Mouse (Mus musculus): ENCODE measurements around the gene Slc20a1. TPM values are rescaled to one million over a fixed set of nuclear protein-coding genes. Genes with fewer than 3 reads are reported as not detected.

The Slc20a1 gene
- 48.6 and 55.8 TPM in 2 replicates for polyA plus RNA-seq (2015; fragmentation: Nextera tagmentation; extraction: Ambion mirVana)

- Histone ChIP-seq H3K9ac (peak within 1 kb of the TSS; percentile 100), H3K36me3 (peaks cover 42% of the 10 kb centered on the region), H3K27ac (peak within 1 kb of the TSS; percentile 97), H3K4me1 (replicated peaks) (peaks cover 80% of the 10 kb centered on the region), H3K4me2 (peak within 1 kb of the TSS; percentile 99), H3K9me3 (replicated peaks) (no peaks in the 10 kb centered on the region), H3K4me3 (replicated peaks) (peak within 1 kb of the TSS; percentile 99), H3K27me3 (no peaks in the 10 kb centered on the region)
- ATAC-seq (ENCODE audit: low read depth) (peak; percentile 97), DNase-seq (peak; percentile 99)
- WGBS (ENCODE audit: insufficient replicate concordance), result under 1% methylated on average over 96 of the region's 96 CpGs
Observed at GRCm38 (mm10) chr2:129198436-129199327, at the start of gene Slc20a1. Gene Slc20a1, plus strand, starts transcription at chr2:129198764.

- Histone ChIP-seq H3K9me3 (replicated peaks) (no peaks in the 10 kb centered on the region), H3K4me1 (replicated peaks) (no peaks in the 10 kb centered on the region), H3K36me3 (no peaks in the 10 kb centered on the region), H3K4me3 (replicated peaks) (no peak overlapping the region), H3K9ac (no peak overlapping the region), H3K27ac (no peak overlapping the region), H3K4me2 (no peak overlapping the region), H3K27me3 (no peaks in the 10 kb centered on the region)
- no peak for DNase-seq
- ATAC-seq (ENCODE audit: low read depth), result no peak
- 57% methylated on average over 2 of the region's 2 CpGs for WGBS (ENCODE audit: insufficient replicate concordance)
Observed at GRCm38 (mm10) chr2:129148836-129149235, 49.7 kb upstream of the Slc20a1 start.

- no peak for ATAC-seq (ENCODE audit: low read depth)
- Histone ChIP-seq H3K4me2 (no peak overlapping the region), H3K4me3 (replicated peaks) (no peak overlapping the region), H3K9ac (no peak overlapping the region), H3K27me3 (no peaks in the 10 kb centered on the region), H3K27ac (no peak overlapping the region), H3K9me3 (replicated peaks) (no peaks in the 10 kb centered on the region), H3K4me1 (replicated peaks) (no peaks in the 10 kb centered on the region), H3K36me3 (no peaks in the 10 kb centered on the region)
- 74% methylated on average over 5 of the region's 5 CpGs for WGBS (ENCODE audit: insufficient replicate concordance)
- no peak for DNase-seq
Observed at GRCm38 (mm10) chr2:129150386-129150785, 48.2 kb upstream of the Slc20a1 start.

GRCm38 (mm10) chr2:129151111-129151510, 47.5 kb upstream of the Slc20a1 start:
- WGBS (ENCODE audit: insufficient replicate concordance), result 61% methylated on average over 9 of the region's 9 CpGs
- H3K9ac ChIP-seq, result no peak overlapping the region
- no peaks in the 10 kb centered on the region for H3K36me3 ChIP-seq
- no peak overlapping the region for H3K27ac ChIP-seq
- no peak overlapping the region for H3K4me3 ChIP-seq (replicated peaks)
- no peaks in the 10 kb centered on the region for H3K4me1 ChIP-seq (replicated peaks)
- DNase-seq, result no peak
- no peak for ATAC-seq (ENCODE audit: low read depth)
- H3K9me3 ChIP-seq (replicated peaks), result no peaks in the 10 kb centered on the region
- no peaks in the 10 kb centered on the region for H3K27me3 ChIP-seq
- H3K4me2 ChIP-seq, result no peak overlapping the region

- H3K27ac ChIP-seq, result no peak overlapping the region
- H3K36me3 ChIP-seq, result no peaks in the 10 kb centered on the region
- H3K9ac ChIP-seq, result no peak overlapping the region
- no peaks in the 10 kb centered on the region for H3K4me1 ChIP-seq (replicated peaks)
- ATAC-seq (ENCODE audit: low read depth), result no peak
- no peak for DNase-seq
- H3K4me3 ChIP-seq (replicated peaks), result no peak overlapping the region
- no peaks in the 10 kb centered on the region for H3K9me3 ChIP-seq (replicated peaks)
- WGBS (ENCODE audit: insufficient replicate concordance), result 60% methylated on average over 1 of the region's 1 CpGs
- H3K4me2 ChIP-seq, result no peak overlapping the region
- H3K27me3 ChIP-seq, result no peaks in the 10 kb centered on the region
Observed at GRCm38 (mm10) chr2:129152751-129153150, 45.8 kb upstream of the Slc20a1 start.

- WGBS (ENCODE audit: insufficient replicate concordance), result 45% methylated on average over 5 of the region's 5 CpGs
- DNase-seq (no peak), ATAC-seq (ENCODE audit: low read depth) (no peak)
- H3K9ac ChIP-seq, result no peak overlapping the region
- H3K9me3 ChIP-seq (replicated peaks), result no peaks in the 10 kb centered on the region
- no peak overlapping the region for H3K4me3 ChIP-seq (replicated peaks)
- no peaks in the 10 kb centered on the region for H3K36me3 ChIP-seq
- H3K4me1 ChIP-seq (replicated peaks), result no peaks in the 10 kb centered on the region
- H3K4me2 ChIP-seq, result no peak overlapping the region
- H3K27me3 ChIP-seq, result no peaks in the 10 kb centered on the region
- no peak overlapping the region for H3K27ac ChIP-seq
Observed at GRCm38 (mm10) chr2:129164815-129165214, 33.7 kb upstream of the Slc20a1 start.

GRCm38 (mm10) chr2:129166466-129167463, 31.8 kb upstream of the Slc20a1 start:
- Histone ChIP-seq H3K36me3 (no peaks in the 10 kb centered on the region), H3K27me3 (no peaks in the 10 kb centered on the region), H3K9ac (no peak overlapping the region), H3K4me2 (no peak overlapping the region), H3K27ac (no peak overlapping the region), H3K9me3 (replicated peaks) (no peaks in the 10 kb centered on the region), H3K4me1 (replicated peaks) (no peaks in the 10 kb centered on the region), H3K4me3 (replicated peaks) (no peak overlapping the region)
- ATAC-seq (ENCODE audit: low read depth), result no peak
- DNase-seq, result no peak
- 51% methylated on average over 10 of the region's 10 CpGs for WGBS (ENCODE audit: insufficient replicate concordance)

- no peaks in the 10 kb centered on the region for H3K36me3 ChIP-seq
- H3K9ac ChIP-seq, result no peak overlapping the region
- no peak overlapping the region for H3K27ac ChIP-seq
- 60% methylated on average over 10 of the region's 10 CpGs for WGBS (ENCODE audit: insufficient replicate concordance)
- H3K9me3 ChIP-seq (replicated peaks), result no peaks in the 10 kb centered on the region
- H3K4me2 ChIP-seq, result no peak overlapping the region
- H3K27me3 ChIP-seq, result peaks cover 3% of the 10 kb centered on the region; the same call in 1 of the 2 replicates
- no peak overlapping the region for H3K4me3 ChIP-seq (replicated peaks)
- no peaks in the 10 kb centered on the region; the same call in 1 of the 2 replicates for H3K4me1 ChIP-seq (replicated peaks)
- ATAC-seq (ENCODE audit: low read depth) (no peak), DNase-seq (no peak)
Observed at GRCm38 (mm10) chr2:129173386-129173785, 25.2 kb upstream of the Slc20a1 start.

GRCm38 (mm10) chr2:129174474-129174873, 24.1 kb upstream of the Slc20a1 start:
- Histone ChIP-seq H3K9me3 (replicated peaks) (no peaks in the 10 kb centered on the region), H3K4me1 (replicated peaks) (no peaks in the 10 kb centered on the region; the same call in 1 of the 2 replicates), H3K4me2 (no peak overlapping the region), H3K36me3 (no peaks in the 10 kb centered on the region), H3K9ac (no peak overlapping the region), H3K4me3 (replicated peaks) (no peak overlapping the region), H3K27me3 (peaks cover 3% of the 10 kb centered on the region; the same call in 1 of the 2 replicates), H3K27ac (no peak overlapping the region)
- DNase-seq (peak; percentile 34), ATAC-seq (ENCODE audit: low read depth) (peak; percentile 55)
- WGBS (ENCODE audit: insufficient replicate concordance), result 31% methylated on average over 7 of the region's 7 CpGs

- Histone ChIP-seq H3K4me2 (no peak overlapping the region), H3K9ac (no peak overlapping the region), H3K27ac (no peak overlapping the region), H3K4me1 (replicated peaks) (no peaks in the 10 kb centered on the region; the same call in 1 of the 2 replicates), H3K9me3 (replicated peaks) (no peaks in the 10 kb centered on the region), H3K36me3 (no peaks in the 10 kb centered on the region), H3K4me3 (replicated peaks) (no peak overlapping the region), H3K27me3 (peaks cover 3% of the 10 kb centered on the region; the same call in 1 of the 2 replicates)
- no peak for ATAC-seq (ENCODE audit: low read depth)
- WGBS (ENCODE audit: insufficient replicate concordance), result 4% methylated on average over 2 of the region's 2 CpGs
- DNase-seq, result no peak
Observed at GRCm38 (mm10) chr2:129175636-129176035, 22.9 kb upstream of the Slc20a1 start.

Data from liver, embryonic 13.5 days (tissue).